Mouse (Mus musculus): Measurements from ENCODE around the gene Rasgrp2. TPM values are rescaled to one million over a fixed set of nuclear protein-coding genes. Genes with fewer than 3 reads are reported as not detected.

The Rasgrp2 gene
- total and polyA plus RNA-seq, 3 experiments = 176 to 233 TPM; not detected in 1

- H3K27ac ChIP-seq (ENCODE audit: control insufficient read depth, low read depth, low read length) = no peak overlapping the region
- peaks cover 0 to 4% of the 10 kb centered on the region in 2 experiments; a peak in 1 of 4 replicates for H3K4me1 ChIP-seq (ENCODE audit: control insufficient read depth in 1 of 2, insufficient read depth in 2 of 2, low read length in 2 of 2)
- no peaks in the 10 kb centered on the region for H3K79me2 ChIP-seq (ENCODE audit: control insufficient read depth, insufficient read depth, low read length, poor library complexity)
- peaks cover 4 to 7% of the 10 kb centered on the region in 2 experiments for H3K36me3 ChIP-seq (ENCODE audit: control insufficient read depth in 1 of 2, insufficient read depth in 2 of 2, low read length in 2 of 2)
- no peak for DNase-seq (ENCODE audit: low read depth, low spot score)
- no peak overlapping the region for H3K9ac ChIP-seq (ENCODE audit: control insufficient read depth, low read depth, low read length, poor library complexity, severe bottlenecking)
- H3K4me3 ChIP-seq (ENCODE audit: control insufficient read depth in 1 of 2, insufficient read depth in 1 of 2, low read depth in 2 of 2, low read length in 2 of 2) = no peak overlapping the region
- 0 out of 2 replicates have a peak, but pooled peaks have one; percentile 34 for TF ChIP-seq RCOR1 (IDR thresholded peaks at IDR 0.05; ENCODE audit: low read depth, low read length)
- no peak for TF ChIP-seq NELFE (IDR thresholded peaks at IDR 0.05; ENCODE audit: low read depth, low read length)
- TF ChIP-seq BHLHE40 (IDR thresholded peaks at IDR 0.05; ENCODE audit: borderline replicate concordance, low read depth, low read length) = no peak
- TF ChIP-seq MAX (IDR thresholded peaks at IDR 0.05; ENCODE audit: low read length) = no peak
- TF ChIP-seq POLR2A (IDR thresholded peaks at IDR 0.05; ENCODE audit: control insufficient read depth in 1 of 2, insufficient read depth in 1 of 2, low read depth in 1 of 2, low read length in 2 of 2, poor library complexity in 1 of 2) = no peak
- peak in 1 of 2 experiments; percentile 21; a peak in 1 of 4 replicates for TF ChIP-seq EP300 (IDR thresholded peaks at IDR 0.05; ENCODE audit: low read depth in 1 of 2, low read length in 2 of 2)
- no peak for TF ChIP-seq KAT2A (conservative IDR thresholded peaks at IDR 0.05; ENCODE audit: low read depth, low read length)
- no peak for TF ChIP-seq CHD2 (IDR thresholded peaks at IDR 0.05; ENCODE audit: low read length)
- TF ChIP-seq UBTF (IDR thresholded peaks at IDR 0.05; ENCODE audit: borderline replicate concordance, insufficient read depth, low read depth, low read length) = no peak
- no peak for TF ChIP-seq TAL1 (IDR thresholded peaks at IDR 0.05; ENCODE audit: low read length)
- peak; percentile 43; the same call in 1 of the 2 replicates for TF ChIP-seq TCF12 (IDR thresholded peaks at IDR 0.05; ENCODE audit: low read depth, low read length)
- TF ChIP-seq SMC3 (IDR thresholded peaks at IDR 0.05; ENCODE audit: low read depth, low read length) = no peak
- no peak for TF ChIP-seq POLR2AphosphoS5 (IDR thresholded peaks at IDR 0.05; ENCODE audit: borderline replicate concordance, low read depth, low read length)
- TF ChIP-seq MYB (IDR thresholded peaks at IDR 0.05; ENCODE audit: low read depth, low read length) = no peak
- TF ChIP-seq GABPA (IDR thresholded peaks at IDR 0.05; ENCODE audit: low read depth, low read length) = no peak
- peak; percentile 83; the same call in 1 of the 2 replicates for TF ChIP-seq MAFK (IDR thresholded peaks at IDR 0.05; ENCODE audit: borderline replicate concordance, low read depth, low read length)
- TF ChIP-seq ZC3H11A (IDR thresholded peaks at IDR 0.05; ENCODE audit: low read depth, low read length) = no peak
- no peak for TF ChIP-seq ZMIZ1 (IDR thresholded peaks at IDR 0.05; ENCODE audit: low read depth, low read length)
- TF ChIP-seq MXI1 (IDR thresholded peaks at IDR 0.05; ENCODE audit: low read depth, low read length) = no peak
- TF ChIP-seq GATA1 (IDR thresholded peaks at IDR 0.05; ENCODE audit: low read depth, low read length) = 0 out of 2 replicates have a peak, but pooled peaks have one; percentile 34
- TF ChIP-seq ETS1 (IDR thresholded peaks at IDR 0.05; ENCODE audit: low read depth, low read length) = no peak
- TF ChIP-seq NRF1 (IDR thresholded peaks at IDR 0.05; ENCODE audit: insufficient read depth, low read depth, low read length, poor library complexity, severe bottlenecking) = no peak
- no peak for TF ChIP-seq SIN3A (IDR thresholded peaks at IDR 0.05; ENCODE audit: low read length)
- H3K27me3 ChIP-seq (ENCODE audit: control insufficient read depth in 1 of 2, insufficient read depth in 2 of 2, low read length in 2 of 2) = no peaks in the 10 kb centered on the region
- H3K9me3 ChIP-seq (replicated peaks; ENCODE audit: insufficient read depth, low read length) = no peaks in the 10 kb centered on the region
These were observed 10.0 kb downstream of the Rasgrp2 start for GRCm38 (mm10) chr19:6409176-6409575.
